Mouse (Mus musculus): Measurements from ENCODE around the gene Gnaq. TPM values are rescaled to one million over a fixed set of nuclear protein-coding genes. Genes with fewer than 3 reads are reported as not detected.
A peak's percentile ranks its signal among the peaks of the same experiment; 100 is the strongest.

Gene Gnaq
- polyA plus RNA-seq, 1 experiment: 20.0 TPM

- Histone ChIP-seq H3K4me3 (replicated peaks; ENCODE audit: control insufficient read depth, low read depth, low read length) (no peak overlapping the region), H3K4me1 (ENCODE audit: control insufficient read depth, insufficient read depth, low read length) (no peaks in the 10 kb centered on the region), H3K27ac (ENCODE audit: control insufficient read depth, insufficient read depth, low read depth, low read length, poor library complexity) (no peak overlapping the region)
- TF ChIP-seq POLR2A (IDR thresholded peaks at IDR 0.05; ENCODE audit: borderline replicate concordance, control insufficient read depth, low read depth, low read length) (no peak), CTCF (IDR thresholded peaks at IDR 0.05; ENCODE audit: control insufficient read depth, insufficient read depth, low read length) (no peak)
- 89% methylated on average over 6 of the region's 6 CpGs for WGBS
Observed at GRCm38 (mm10) chr19:16403101-16403500, 270.5 kb downstream of the Gnaq start.

- H3K4me3 ChIP-seq (replicated peaks; ENCODE audit: control insufficient read depth, low read depth, low read length): no peak overlapping the region
- WGBS: 14% methylated on average over 1 of the region's 1 CpGs
- H3K4me1 ChIP-seq (ENCODE audit: control insufficient read depth, insufficient read depth, low read length): no peaks in the 10 kb centered on the region
- TF ChIP-seq POLR2A (IDR thresholded peaks at IDR 0.05; ENCODE audit: borderline replicate concordance, control insufficient read depth, low read depth, low read length) (no peak), CTCF (IDR thresholded peaks at IDR 0.05; ENCODE audit: control insufficient read depth, insufficient read depth, low read length) (no peak)
- H3K27ac ChIP-seq (ENCODE audit: control insufficient read depth, insufficient read depth, low read depth, low read length, poor library complexity): no peak overlapping the region
Observed at GRCm38 (mm10) chr19:16407727-16408126, 275.1 kb downstream of the Gnaq start.

- Histone ChIP-seq H3K4me3 (replicated peaks; ENCODE audit: control insufficient read depth, low read depth, low read length) (no peak overlapping the region), H3K27ac (ENCODE audit: control insufficient read depth, insufficient read depth, low read depth, low read length, poor library complexity) (no peak overlapping the region), H3K4me1 (ENCODE audit: control insufficient read depth, insufficient read depth, low read length) (no peaks in the 10 kb centered on the region)
- no peak for TF ChIP-seq POLR2A (IDR thresholded peaks at IDR 0.05; ENCODE audit: borderline replicate concordance, control insufficient read depth, low read depth, low read length)
- no peak for TF ChIP-seq CTCF (IDR thresholded peaks at IDR 0.05; ENCODE audit: control insufficient read depth, insufficient read depth, low read length)
Observed at GRCm38 (mm10) chr19:16411302-16411701, 278.7 kb downstream of the Gnaq start.

- no peaks in the 10 kb centered on the region for H3K4me1 ChIP-seq (ENCODE audit: control insufficient read depth, insufficient read depth, low read length)
- WGBS: 80% methylated on average over 5 of the region's 5 CpGs
- no peak overlapping the region for H3K4me3 ChIP-seq (replicated peaks; ENCODE audit: control insufficient read depth, low read depth, low read length)
- TF ChIP-seq CTCF (IDR thresholded peaks at IDR 0.05; ENCODE audit: control insufficient read depth, insufficient read depth, low read length) (no peak), POLR2A (IDR thresholded peaks at IDR 0.05; ENCODE audit: borderline replicate concordance, control insufficient read depth, low read depth, low read length) (no peak)
- no peak overlapping the region for H3K27ac ChIP-seq (ENCODE audit: control insufficient read depth, insufficient read depth, low read depth, low read length, poor library complexity)
Observed at GRCm38 (mm10) chr19:16418086-16418663, 285.5 kb downstream of the Gnaq start.

- TF ChIP-seq POLR2A (IDR thresholded peaks at IDR 0.05; ENCODE audit: borderline replicate concordance, control insufficient read depth, low read depth, low read length) (no peak), CTCF (IDR thresholded peaks at IDR 0.05; ENCODE audit: control insufficient read depth, insufficient read depth, low read length) (no peak)
- WGBS: 82% methylated on average over 2 of the region's 2 CpGs
- H3K4me1 ChIP-seq (ENCODE audit: control insufficient read depth, insufficient read depth, low read length): no peaks in the 10 kb centered on the region; the same call in 1 of the 2 replicates
- no peak overlapping the region for H3K27ac ChIP-seq (ENCODE audit: control insufficient read depth, insufficient read depth, low read depth, low read length, poor library complexity)
- no peak overlapping the region for H3K4me3 ChIP-seq (replicated peaks; ENCODE audit: control insufficient read depth, low read depth, low read length)
Observed at GRCm38 (mm10) chr19:16425596-16425995, 293.0 kb downstream of the Gnaq start.

GRCm38 (mm10) chr19:16431368-16431767, 298.7 kb downstream of the Gnaq start:
- WGBS: 90% methylated on average over 8 of the region's 8 CpGs
- no peak overlapping the region for H3K4me3 ChIP-seq (replicated peaks; ENCODE audit: control insufficient read depth, low read depth, low read length)
- H3K27ac ChIP-seq (ENCODE audit: control insufficient read depth, insufficient read depth, low read depth, low read length, poor library complexity): no peak overlapping the region
- H3K4me1 ChIP-seq (ENCODE audit: control insufficient read depth, insufficient read depth, low read length): peaks cover 1% of the 10 kb centered on the region
- no peak for TF ChIP-seq POLR2A (IDR thresholded peaks at IDR 0.05; ENCODE audit: borderline replicate concordance, control insufficient read depth, low read depth, low read length)

- TF ChIP-seq POLR2A (IDR thresholded peaks at IDR 0.05; ENCODE audit: borderline replicate concordance, control insufficient read depth, low read depth, low read length) (no peak), CTCF (IDR thresholded peaks at IDR 0.05; ENCODE audit: control insufficient read depth, insufficient read depth, low read length) (no peak)
- no peak overlapping the region for H3K27ac ChIP-seq (ENCODE audit: control insufficient read depth, insufficient read depth, low read depth, low read length, poor library complexity)
- H3K4me1 ChIP-seq (ENCODE audit: control insufficient read depth, insufficient read depth, low read length): peaks cover 1% of the 10 kb centered on the region; the same call in 1 of the 2 replicates
- WGBS: 6% methylated on average over 9 of the region's 9 CpGs
- H3K4me3 ChIP-seq (replicated peaks; ENCODE audit: control insufficient read depth, low read depth, low read length): no peak overlapping the region
Observed at GRCm38 (mm10) chr19:16434879-16435278, 302.2 kb downstream of the Gnaq start.

GRCm38 (mm10) chr19:16435531-16436231, 303.1 kb downstream of the Gnaq start, which contains the start of gene Gna14:
Gene Gna14, plus strand, starts transcription at chr19:16435762.
- Histone ChIP-seq H3K4me1 (ENCODE audit: control insufficient read depth, insufficient read depth, low read length) (peaks cover 1% of the 10 kb centered on the region; the same call in 1 of the 2 replicates), H3K27ac (ENCODE audit: control insufficient read depth, insufficient read depth, low read depth, low read length, poor library complexity) (no peak within 1 kb of the TSS), H3K4me3 (replicated peaks; ENCODE audit: control insufficient read depth, low read depth, low read length) (peak within 1 kb of the TSS; percentile 50)
- peak; percentile 63 for TF ChIP-seq CTCF (IDR thresholded peaks at IDR 0.05; ENCODE audit: control insufficient read depth, insufficient read depth, low read length)
- TF ChIP-seq POLR2A (IDR thresholded peaks at IDR 0.05; ENCODE audit: borderline replicate concordance, control insufficient read depth, low read depth, low read length): no peak
- 1% methylated on average over 27 of the region's 27 CpGs for WGBS
